Mouse (Mus musculus) erythroblast, embryonic 14.5 days (primary cell): Measurements from ENCODE around the gene Pax8.

Source experiments
- GATA1 ChIP-seq: IDR thresholded peaks from 2 replicates; pipeline ENCODE4 v1.6.1; 2012; ENCODE audit warnings: low read length, inconsistent platforms, mixed read lengths
- TAL1 ChIP-seq: IDR thresholded peaks from 3 replicates; pipeline ENCODE4 v1.6.1; 2012; ENCODE audit warnings: low read length, inconsistent platforms, mixed read lengths

DNA sequence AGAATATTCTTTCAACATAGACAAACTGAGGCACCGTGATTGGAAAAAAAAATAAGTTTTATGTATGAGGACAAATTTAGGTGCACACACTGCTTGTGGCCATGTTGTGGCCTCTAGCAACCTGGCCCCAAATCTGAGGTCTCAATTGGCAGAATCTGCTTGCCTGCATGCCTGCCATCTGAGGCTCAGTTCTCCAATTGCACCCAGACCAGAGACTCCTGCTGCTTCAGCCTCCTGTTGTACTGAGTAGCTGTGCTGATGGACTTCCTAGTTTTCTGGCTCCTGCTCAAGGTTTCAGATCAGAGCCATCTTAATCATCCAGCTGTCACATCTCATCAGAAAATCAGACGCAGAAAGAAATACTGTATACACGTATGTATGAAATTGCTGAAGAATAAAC lies 41.5 kb upstream of the Pax8 start:
- TF ChIP-seq GATA1 = no peak
- TF ChIP-seq TAL1 = no peak
